Mouse (Mus musculus): ENCODE results near the gene Tlx2. TPM values are rescaled to one million over a fixed set of nuclear protein-coding genes. Genes with fewer than 3 reads are reported as not detected.

Tlx2 gene
- polyA plus RNA-seq, 1 experiment from 2014 or later: 0.61 TPM

GRCm38 (mm10) chr6:83108762-83109668 is 38.9 kb upstream of the Tlx2 start, which contains the start of gene Mrpl53:
Gene Mrpl53 (plus strand): TSS chr6:83109040.
- H3K4me2 ChIP-seq (replicated peaks): peak within 1 kb of the TSS; percentile 88
- H3K4me1 ChIP-seq: peaks cover 22% of the 10 kb centered on the region
- H3K9me3 ChIP-seq (replicated peaks): no peaks in the 10 kb centered on the region
- H3K36me3 ChIP-seq: peaks cover 9% of the 10 kb centered on the region; the same call in 1 of the 2 replicates
- no peaks in the 10 kb centered on the region for H3K27me3 ChIP-seq
- H3K9ac ChIP-seq: peak within 1 kb of the TSS; percentile 68
- under 1% methylated on average over 76 of the region's 76 CpGs for WGBS
- peak; percentile 81 for ATAC-seq (ENCODE audit: insufficient number of reproducible peaks, low FRiP score, low TSS enrichment, low read depth)
- H3K27ac ChIP-seq (replicated peaks): peak within 1 kb of the TSS; percentile 73
- H3K4me3 ChIP-seq (replicated peaks): peak within 1 kb of the TSS; percentile 67

GRCm38 (mm10) chr6:83107566-83108400 is 37.7 kb upstream of the Tlx2 start:
- 0 out of 2 replicates have a peak, but pooled peaks have one; percentile 21 for ATAC-seq (ENCODE audit: insufficient number of reproducible peaks, low FRiP score, low TSS enrichment, low read depth)
- no peaks in the 10 kb centered on the region for H3K27me3 ChIP-seq
- H3K9me3 ChIP-seq (replicated peaks): no peaks in the 10 kb centered on the region
- peaks cover 9% of the 10 kb centered on the region; the same call in 1 of the 2 replicates for H3K36me3 ChIP-seq
- 0 out of 2 replicates have a peak overlapping the region, but pooled peaks have one; percentile 73 for H3K27ac ChIP-seq (replicated peaks)
- 33% methylated on average over 13 of the region's 13 CpGs for WGBS
- no peak overlapping the region for H3K9ac ChIP-seq
- peaks cover 30% of the 10 kb centered on the region for H3K4me1 ChIP-seq
- peak overlapping the region; percentile 88 for H3K4me2 ChIP-seq (replicated peaks)
- peak overlapping the region; percentile 67 for H3K4me3 ChIP-seq (replicated peaks)

- ATAC-seq (ENCODE audit: insufficient number of reproducible peaks, low FRiP score, low TSS enrichment, low read depth): no peak
- no peak overlapping the region for H3K27ac ChIP-seq (replicated peaks)
- H3K9me3 ChIP-seq (replicated peaks): no peaks in the 10 kb centered on the region
- H3K4me2 ChIP-seq (replicated peaks): no peak overlapping the region
- H3K36me3 ChIP-seq: peaks cover 9% of the 10 kb centered on the region; the same call in 1 of the 2 replicates
- H3K9ac ChIP-seq: no peak overlapping the region
- peaks cover 35% of the 10 kb centered on the region for H3K4me1 ChIP-seq
- H3K4me3 ChIP-seq (replicated peaks): no peak overlapping the region
- 52% methylated on average over 4 of the region's 4 CpGs for WGBS
- no peaks in the 10 kb centered on the region for H3K27me3 ChIP-seq
Observed at GRCm38 (mm10) chr6:83104158-83104557, 34.1 kb upstream of the Tlx2 start.

- peaks cover 29% of the 10 kb centered on the region for H3K4me1 ChIP-seq
- H3K9ac ChIP-seq: no peak overlapping the region
- H3K27ac ChIP-seq (replicated peaks): no peak overlapping the region; the same call in 1 of the 2 replicates
- H3K36me3 ChIP-seq: peaks cover 9% of the 10 kb centered on the region; the same call in 1 of the 2 replicates
- no peak for ATAC-seq (ENCODE audit: insufficient number of reproducible peaks, low FRiP score, low TSS enrichment, low read depth)
- H3K9me3 ChIP-seq (replicated peaks): no peaks in the 10 kb centered on the region
- H3K4me3 ChIP-seq (replicated peaks): no peak overlapping the region
- H3K4me2 ChIP-seq (replicated peaks): peak overlapping the region; percentile 95
- WGBS: 44% methylated on average over 11 of the region's 11 CpGs
- no peaks in the 10 kb centered on the region for H3K27me3 ChIP-seq
Observed at GRCm38 (mm10) chr6:83103130-83103650, 33.1 kb upstream of the Tlx2 start.

- peak; percentile 78 for ATAC-seq (ENCODE audit: insufficient number of reproducible peaks, low FRiP score, low TSS enrichment, low read depth)
- under 1% methylated on average over 74 of the region's 74 CpGs for WGBS
- H3K4me2 ChIP-seq (replicated peaks): peak overlapping the region; percentile 95
- peak overlapping the region; percentile 70 for H3K4me3 ChIP-seq (replicated peaks)
- peak overlapping the region; percentile 83 for H3K27ac ChIP-seq (replicated peaks)
- H3K27me3 ChIP-seq: no peaks in the 10 kb centered on the region
- H3K4me1 ChIP-seq: peaks cover 23% of the 10 kb centered on the region
- H3K36me3 ChIP-seq: peaks cover 7% of the 10 kb centered on the region; the same call in 1 of the 2 replicates
- H3K9me3 ChIP-seq (replicated peaks): no peaks in the 10 kb centered on the region
- peak overlapping the region; percentile 55 for H3K9ac ChIP-seq
Observed at GRCm38 (mm10) chr6:83101688-83102556, 31.8 kb upstream of the Tlx2 start.

- Histone ChIP-seq H3K9ac (peak within 1 kb of the TSS; percentile 55), H3K4me3 (replicated peaks) (peak within 1 kb of the TSS; percentile 70), H3K27me3 (peaks cover 2% of the 10 kb centered on the region; the same call in 1 of the 2 replicates), H3K9me3 (replicated peaks) (no peaks in the 10 kb centered on the region), H3K4me2 (replicated peaks) (peak within 1 kb of the TSS; percentile 95), H3K36me3 (0 out of 2 replicates have a peak, but pooled peaks cover 3% of the 10 kb centered on the region), H3K27ac (replicated peaks) (peak within 1 kb of the TSS; percentile 83), H3K4me1 (peaks cover 23% of the 10 kb centered on the region)
- under 1% methylated on average over 25 of the region's 25 CpGs for WGBS
- peak; percentile 89 for ATAC-seq (ENCODE audit: insufficient number of reproducible peaks, low FRiP score, low TSS enrichment, low read depth)
Observed at GRCm38 (mm10) chr6:83101316-83101687, 31.2 kb upstream of the Tlx2 start, which contains the start of the genes Ccdc142 and Gm42688. Gene Ccdc142 (plus strand): TSS chr6:83101601. Gene Gm42688 (plus strand): TSS chr6:83101617.

GRCm38 (mm10) chr6:83098411-83098810 is 28.3 kb upstream of the Tlx2 start:
- Histone ChIP-seq H3K4me3 (replicated peaks) (no peak overlapping the region), H3K4me2 (replicated peaks) (no peak overlapping the region), H3K9me3 (replicated peaks) (no peaks in the 10 kb centered on the region), H3K4me1 (peaks cover 21% of the 10 kb centered on the region), H3K27ac (replicated peaks) (no peak overlapping the region), H3K27me3 (peaks cover 8% of the 10 kb centered on the region), H3K9ac (no peak overlapping the region), H3K36me3 (no peaks in the 10 kb centered on the region)
- 75% methylated on average over 2 of the region's 2 CpGs for WGBS
- no peak for ATAC-seq (ENCODE audit: insufficient number of reproducible peaks, low FRiP score, low TSS enrichment, low read depth)

GRCm38 (mm10) chr6:83095968-83096367 is 25.9 kb upstream of the Tlx2 start:
- WGBS: 32% methylated on average over 6 of the region's 6 CpGs
- no peak overlapping the region for H3K4me3 ChIP-seq (replicated peaks)
- H3K36me3 ChIP-seq: no peaks in the 10 kb centered on the region
- 0 out of 2 replicates have a peak, but pooled peaks cover 4% of the 10 kb centered on the region for H3K4me1 ChIP-seq
- H3K27me3 ChIP-seq: peaks cover 23% of the 10 kb centered on the region
- no peak for ATAC-seq (ENCODE audit: insufficient number of reproducible peaks, low FRiP score, low TSS enrichment, low read depth)
- H3K9me3 ChIP-seq (replicated peaks): no peaks in the 10 kb centered on the region
- no peak overlapping the region for H3K27ac ChIP-seq (replicated peaks)
- H3K4me2 ChIP-seq (replicated peaks): no peak overlapping the region
- no peak overlapping the region for H3K9ac ChIP-seq

GRCm38 (mm10) chr6:83092416-83093127 is 22.5 kb upstream of the Tlx2 start:
- peaks cover 49% of the 10 kb centered on the region for H3K27me3 ChIP-seq
- H3K27ac ChIP-seq (replicated peaks): no peak overlapping the region
- H3K4me1 ChIP-seq: peaks cover 3% of the 10 kb centered on the region
- H3K9ac ChIP-seq: no peak overlapping the region
- H3K4me2 ChIP-seq (replicated peaks): no peak overlapping the region
- ATAC-seq (ENCODE audit: insufficient number of reproducible peaks, low FRiP score, low TSS enrichment, low read depth): no peak
- no peaks in the 10 kb centered on the region for H3K9me3 ChIP-seq (replicated peaks)
- no peaks in the 10 kb centered on the region for H3K36me3 ChIP-seq
- WGBS: 31% methylated on average over 6 of the region's 6 CpGs
- H3K4me3 ChIP-seq (replicated peaks): no peak overlapping the region
